ENCODE assay signal across 9 mouse cellular contexts in the genomic region with DNA sequence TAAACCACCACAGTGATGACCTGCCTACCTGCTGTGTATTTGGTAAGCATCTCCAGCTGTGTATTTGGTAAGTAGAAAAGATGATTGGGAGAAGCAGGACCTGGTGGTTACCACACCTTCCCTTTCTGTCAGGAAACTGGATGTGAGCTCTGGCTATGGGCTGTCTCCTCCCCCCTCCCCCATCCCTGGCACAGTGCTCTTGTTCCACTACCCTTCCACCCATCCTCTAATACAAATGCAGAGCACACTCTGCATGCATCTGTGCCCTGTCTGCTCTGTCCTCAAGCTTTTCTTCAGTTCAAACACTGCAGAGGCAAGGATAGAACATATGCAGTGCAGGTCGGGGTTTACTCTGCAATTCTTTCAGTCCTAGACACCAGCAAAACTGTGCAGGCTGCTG. TPM values are rescaled to one million over a fixed set of nuclear protein-coding genes. Genes with fewer than 3 reads are reported as not detected.
DNase-seq lines count a peak whose midpoint lies in the region; ATAC-seq and TF ChIP-seq lines count a peak whose summit lies in the region.
"Had no signal": no experiment of that assay in that cellular context is flagged by ENCODE, and none has a peak within 500 bp of the region (broad histone marks: within the 10 kb centered on the region; RNA-seq: fewer than 3 reads in every experiment).

No protein-coding gene starts in this region.

- H3K27ac ChIP-seq in lung, embryonic 15.5 days, result peak overlapping the region; percentile 80
- peak overlapping the region; percentile 88 for H3K27ac ChIP-seq in intestine, postnatal 0 days (ENCODE audit: low read depth, low read length)
- H3K27ac ChIP-seq in olfactory bulb, adult 2 months (ENCODE audit: insufficient read depth, low read depth, low read length), result peak overlapping the region; percentile 100

- intact Hi-C loops in left cerebral cortex, postnatal 14 days (cut with DNase I), result no loop called here

- ATAC-seq in cerebellum, adult (ENCODE audit: insufficient number of reproducible peaks, low FRiP score, low TSS enrichment), result 0 out of 2 replicates have a peak, but pooled peaks have one; percentile 5
- ATAC-seq in lung, embryonic 15.5 days (ENCODE audit: borderline replicate concordance, extremely low read depth, low FRiP score, low TSS enrichment), result no peak
- ATAC-seq in intestine, postnatal 0 days, result no peak

- H3K27me3 ChIP-seq in lung, embryonic 15.5 days, result no peaks in the 10 kb centered on the region
- H3K27me3 ChIP-seq in intestine, postnatal 0 days (replicated peaks; ENCODE audit: control insufficient read depth, insufficient read depth, low read length), result no peaks in the 10 kb centered on the region

- H3K4me2 ChIP-seq in lung, embryonic 15.5 days, result peak overlapping the region; percentile 40
- H3K4me2 ChIP-seq in intestine, postnatal 0 days (replicated peaks; ENCODE audit: low read depth), result peak overlapping the region; percentile 62

- H3K9me3 ChIP-seq in lung, embryonic 15.5 days, result no peaks in the 10 kb centered on the region
- H3K9me3 ChIP-seq in intestine, postnatal 0 days (ENCODE audit: control insufficient read depth), result no peaks in the 10 kb centered on the region

- no peak for TF ChIP-seq CTCF in intestine, postnatal 0 days (IDR thresholded peaks at IDR 0.05; ENCODE audit: low read depth)
- TF ChIP-seq CTCF in olfactory bulb, adult 2 months (IDR thresholded peaks at IDR 0.05; ENCODE audit: insufficient read depth, low read depth, low read length), result no peak

- no peak overlapping the region for H3K4me3 ChIP-seq in lung, embryonic 15.5 days
- peak overlapping the region; percentile 22 for H3K4me3 ChIP-seq in intestine, postnatal 0 days (ENCODE audit: low read depth, low read length)
- peak overlapping the region; percentile 22; the same call in 1 of the 2 replicates for H3K4me3 ChIP-seq in olfactory bulb, adult 2 months (ENCODE audit: insufficient read depth, low read depth, low read length)

- TF ChIP-seq POLR2A in olfactory bulb, adult 2 months (IDR thresholded peaks at IDR 0.05; ENCODE audit: insufficient read depth, low read depth, low read length), result no peak

- H3K9ac ChIP-seq in lung, embryonic 15.5 days, result peak overlapping the region; percentile 19; the same call in 1 of the 2 replicates
- peak overlapping the region; percentile 54; the same call in 1 of the 2 replicates for H3K9ac ChIP-seq in intestine, postnatal 0 days (ENCODE audit: low read depth, low read length)

- whole genome bisulfite sequencing in lung, embryonic 15.5 days, result 41% methylated on average over 1 of the region's 1 CpGs
- 30% methylated on average over 1 of the region's 1 CpGs for WGBS in intestine, postnatal 0 days
- WGBS in olfactory bulb, adult 2 months, result 16% methylated on average over 1 of the region's 1 CpGs

- DNase-seq in cerebellum, adult 11 months, result no peak
- no peak for DNase-seq in lung, postnatal 10 days
- no peak for DNase-seq in adrenal gland, adult 2 months
- no peak for DNase-seq in left cerebral cortex, postnatal 14 days (ENCODE audit: low spot score in 2 of 2)

- H3K4me1 ChIP-seq in lung, embryonic 15.5 days, result peaks cover 23% of the 10 kb centered on the region
- no peaks in the 10 kb centered on the region; the same call in 1 of the 2 replicates for H3K4me1 ChIP-seq in intestine, postnatal 0 days (replicated peaks; ENCODE audit: control insufficient read depth, insufficient read depth, low read length)
- H3K4me1 ChIP-seq in olfactory bulb, adult 2 months (ENCODE audit: control insufficient read depth, insufficient read depth, low read length), result peaks cover 39% of the 10 kb centered on the region

- H3K36me3 ChIP-seq in lung, embryonic 15.5 days, result no peaks in the 10 kb centered on the region
- peaks cover 6% of the 10 kb centered on the region; the same call in 1 of the 2 replicates for H3K36me3 ChIP-seq in intestine, postnatal 0 days (ENCODE audit: control insufficient read depth, insufficient read depth)

RNA-seq across cellular contexts. Expression of a gene that starts 19.8 kb away (rescaled TPM):
- not detected in 2 replicates for polyA plus RNA-seq in lung, embryonic 15.5 days (2015; fragmentation: Nextera tagmentation; extraction: Ambion mirVana)
- polyA plus RNA-seq in intestine, postnatal 0 days (2015; fragmentation: Nextera tagmentation; extraction: Ambion mirVana), result 4.4 and 5.8 TPM in 2 replicates
- polyA plus RNA-seq in olfactory bulb, adult 2 months (2012; ENCODE audit: insufficient read depth, insufficient read length, low replicate concordance, missing spikeins), result not detected in 2 replicates
- not detected for total RNA-seq in adrenal gland, adult 2 months (2021)
- polyA plus RNA-seq in adrenal gland, adult 2 months (2012; rRNA removed), result not detected in 2 replicates
- not detected for total RNA-seq in left cerebral cortex, postnatal 14 days (2021)
- total RNA-seq: neutrophil, adult 5-6 weeks had no signal
